31 mouse cellular contexts compared by ENCODE assay signal in genomic region chr5:126369436-126369835, GRCm38 (mm10).
"Had no signal": no experiment of that assay in that cellular context is flagged by ENCODE, and none has a peak within 500 bp of the region (broad histone marks: within the 10 kb centered on the region; RNA-seq: fewer than 3 reads in every experiment).

No protein-coding gene starts in this region.

- H3K4me2 ChIP-seq: limb, embryonic 12.5 days; limb, embryonic 13.5 days; limb, embryonic 15.5 days; liver, embryonic 11.5 days; liver, embryonic 12.5 days; liver, embryonic 13.5 days; liver, embryonic 15.5 days; lung, embryonic 14.5 days; lung, embryonic 15.5 days; midbrain, embryonic 11.5 days; midbrain, embryonic 12.5 days; midbrain, embryonic 13.5 days; midbrain, embryonic 15.5 days; neural tube, embryonic 12.5 days had no signal

- H3K4me1 ChIP-seq: limb, embryonic 12.5 days; limb, embryonic 13.5 days; limb, embryonic 15.5 days; liver, embryonic 12.5 days; liver, embryonic 13.5 days; liver, embryonic 15.5 days; lung, embryonic 15.5 days; megakaryocyte, embryonic 14.5 days; midbrain, embryonic 10.5 days; midbrain, embryonic 12.5 days; midbrain, embryonic 13.5 days; midbrain, embryonic 15.5 days; neural tube, embryonic 12.5 days had no signal

- H3K36me3 ChIP-seq: limb, embryonic 12.5 days; limb, embryonic 13.5 days; limb, embryonic 15.5 days; liver, embryonic 12.5 days; liver, embryonic 13.5 days; liver, embryonic 15.5 days; lung, embryonic 15.5 days; midbrain, embryonic 10.5 days; midbrain, embryonic 12.5 days; midbrain, embryonic 13.5 days; midbrain, embryonic 15.5 days; neural tube, embryonic 12.5 days had no signal

- H3K9me3 ChIP-seq: limb, embryonic 12.5 days; limb, embryonic 13.5 days; limb, embryonic 15.5 days; liver, embryonic 13.5 days; liver, embryonic 15.5 days; lung, embryonic 15.5 days; midbrain, embryonic 10.5 days; midbrain, embryonic 12.5 days; midbrain, embryonic 13.5 days; midbrain, embryonic 15.5 days; neural tube, embryonic 12.5 days had no signal

- ATAC-seq: liver, embryonic 12.5 days; liver, postnatal 0 days; lung, postnatal 0 days; midbrain, embryonic 13.5 days; midbrain, embryonic 15.5 days; midbrain, embryonic 16.5 days had no signal

- H3K27ac ChIP-seq: limb, embryonic 12.5 days; limb, embryonic 13.5 days; limb, embryonic 15.5 days; liver, embryonic 12.5 days; liver, embryonic 13.5 days; liver, embryonic 14.5 days; liver, embryonic 15.5 days; lung, embryonic 15.5 days; macrophage; midbrain, embryonic 10.5 days; midbrain, embryonic 12.5 days; midbrain, embryonic 13.5 days; midbrain, embryonic 15.5 days; neural tube, embryonic 12.5 days had no signal

- H3K27me3 ChIP-seq: limb, embryonic 12.5 days; limb, embryonic 13.5 days; limb, embryonic 15.5 days; liver, embryonic 12.5 days; liver, embryonic 13.5 days; liver, embryonic 15.5 days; lung, embryonic 15.5 days; megakaryocyte, embryonic 14.5 days; midbrain, embryonic 12.5 days; midbrain, embryonic 13.5 days; midbrain, embryonic 15.5 days; neural tube, embryonic 12.5 days had no signal

- H3K4me3 ChIP-seq: limb, embryonic 12.5 days; limb, embryonic 13.5 days; limb, embryonic 15.5 days; liver, embryonic 12.5 days; liver, embryonic 13.5 days; liver, embryonic 15.5 days; lung, embryonic 15.5 days; megakaryocyte, embryonic 14.5 days; midbrain, embryonic 10.5 days; midbrain, embryonic 12.5 days; midbrain, embryonic 13.5 days; midbrain, embryonic 15.5 days; myocyte; neural tube, embryonic 12.5 days had no signal

- DNase-seq: left cerebral cortex, postnatal 4 days; liver; liver, embryonic 13.5 days; liver, postnatal 0 days; lung, adult 18-20 months; lung, adult 2 months; lung, embryonic 14.5 days; lung, postnatal 10 days; lung, postnatal 14 days; lung, postnatal 36 days; lung, postnatal 4 days; midbrain, embryonic 14.5 days had no signal

- H3K9ac ChIP-seq: limb, embryonic 12.5 days; limb, embryonic 13.5 days; limb, embryonic 15.5 days; liver, embryonic 12.5 days; liver, embryonic 13.5 days; liver, embryonic 14.5 days; liver, embryonic 15.5 days; liver, postnatal 0 days; lung, embryonic 14.5 days; lung, embryonic 15.5 days; midbrain, embryonic 12.5 days; midbrain, embryonic 13.5 days; midbrain, embryonic 15.5 days; neural tube, embryonic 12.5 days had no signal
